Mouse (Mus musculus) kidney, embryonic 15.5 days (tissue): Measurements from ENCODE around the gene Rab5c. TPM values are rescaled to one million over a fixed set of nuclear protein-coding genes. Genes with fewer than 3 reads are reported as not detected.

ENCODE experiments used
- ATAC-seq: fragments of 200-750 bp; cut with Nextera tagmentation; replicated peaks from 2 replicates; pipeline ENCODE4 v1.8.0; 2017; ENCODE audit warnings: moderate TSS enrichment; ENCODE audit not compliant: low FRiP score
- H3K27ac ChIP-seq: fragments of 300-500 bp; sonication (generic); 2 replicates; pipeline ENCODE4 v1.5.1; 2015; ENCODE audit warnings: mild to moderate bottlenecking, inconsistent platforms
- H3K27me3 ChIP-seq: fragments of 300-500 bp; sonication (generic); 2 replicates; pipeline ENCODE4 v1.6.1; 2015; ENCODE audit warnings: inconsistent platforms
- H3K36me3 ChIP-seq: fragments of 300-500 bp; sonication (generic); 2 replicates; pipeline ENCODE4 v1.6.1; 2015; ENCODE audit warnings: inconsistent platforms
- H3K4me1 ChIP-seq: fragments of 300-500 bp; sonication (generic); 2 replicates; pipeline ENCODE4 v1.6.1; 2015; ENCODE audit warnings: inconsistent platforms
- H3K4me2 ChIP-seq: fragments of 300-500 bp; sonication (generic); 2 replicates; pipeline ENCODE4 v1.6.1; 2015; ENCODE audit warnings: moderate library complexity, mild to moderate bottlenecking, inconsistent platforms
- H3K4me3 ChIP-seq: fragments of 300-500 bp; sonication (generic); replicated peaks from 2 replicates; pipeline ENCODE4 v1.5.1; 2015; ENCODE audit warnings: mild to moderate bottlenecking, inconsistent platforms
- H3K9ac ChIP-seq: fragments of 300-500 bp; sonication (generic); 2 replicates; pipeline ENCODE4 v1.6.1; 2015; ENCODE audit warnings: mild to moderate bottlenecking, inconsistent platforms
- H3K9me3 ChIP-seq: fragments of 300-500 bp; sonication (generic); replicated peaks from 2 replicates; pipeline ENCODE4 v1.6.1; 2016; ENCODE audit warnings: inconsistent platforms
- WGBS: fragments of 180-500 bp; shearing (Covaris S2); methylation state at CpG from one replicate; pipeline ENCODE4 v1.1.7; 2015; ENCODE audit warnings: mixed read lengths; 5-methylcytosine and 5-hydroxymethylcytosine counted together
- polyA plus RNA-seq: library from polyadenylated mRNA; unstranded; fragments of >200 nt; fragmentation: Nextera tagmentation; extraction: Ambion mirVana; gene quantifications from 2 replicates; pipeline ENCODE4 v1.2.1, GENCODE M21; 2015

Gene Rab5c
- polyA plus RNA-seq, 1 experiment from 2014 or later = 32.3 TPM

- Histone ChIP-seq H3K4me3 (no peak overlapping the region), H3K4me1 (peaks cover 39% of the 10 kb centered on the region), H3K27me3 (no peaks in the 10 kb centered on the region), H3K9ac (no peak overlapping the region), H3K36me3 (peaks cover 49% of the 10 kb centered on the region), H3K9me3 (no peaks in the 10 kb centered on the region), H3K27ac (no peak overlapping the region), H3K4me2 (no peak overlapping the region)
- WGBS = 95% methylated on average over 7 of the region's 7 CpGs
- ATAC-seq = no peak
These were observed 19.6 kb downstream of the Rab5c start for GRCm38 (mm10) chr11:100718462-100718861.

GRCm38 (mm10) chr11:100716649-100717048 lies 21.4 kb downstream of the Rab5c start:
- H3K27ac ChIP-seq = no peak overlapping the region
- ATAC-seq = no peak
- WGBS = 89% methylated on average over 3 of the region's 3 CpGs

GRCm38 (mm10) chr11:100714948-100715347 lies 23.1 kb downstream of the Rab5c start:
- peaks cover 58% of the 10 kb centered on the region for H3K36me3 ChIP-seq
- H3K4me3 ChIP-seq = no peak overlapping the region
- H3K9ac ChIP-seq = no peak overlapping the region
- no peaks in the 10 kb centered on the region for H3K27me3 ChIP-seq
- no peak overlapping the region for H3K27ac ChIP-seq
- H3K4me1 ChIP-seq = peaks cover 40% of the 10 kb centered on the region
- no peak overlapping the region for H3K4me2 ChIP-seq
- 87% methylated on average over 6 of the region's 6 CpGs for WGBS
- no peaks in the 10 kb centered on the region for H3K9me3 ChIP-seq
- ATAC-seq = no peak

More at GRCm38 (mm10) chr11:100716649-100717048, 21.4 kb downstream of the Rab5c start:
- Histone ChIP-seq H3K4me3 (no peak overlapping the region), H3K4me1 (peaks cover 40% of the 10 kb centered on the region), H3K9ac (no peak overlapping the region), H3K4me2 (no peak overlapping the region), H3K36me3 (peaks cover 49% of the 10 kb centered on the region), H3K9me3 (no peaks in the 10 kb centered on the region), H3K27me3 (no peaks in the 10 kb centered on the region)

GRCm38 (mm10) chr11:100714534-100714915 lies 23.5 kb downstream of the Rab5c start:
- Histone ChIP-seq H3K4me2 (peak overlapping the region; percentile 56), H3K27ac (peak overlapping the region; percentile 69), H3K27me3 (no peaks in the 10 kb centered on the region), H3K4me3 (peak overlapping the region; percentile 27), H3K36me3 (peaks cover 63% of the 10 kb centered on the region), H3K9ac (0 out of 2 replicates have a peak overlapping the region, but pooled peaks have one; percentile 1), H3K9me3 (no peaks in the 10 kb centered on the region), H3K4me1 (peaks cover 37% of the 10 kb centered on the region)
- 42% methylated on average over 6 of the region's 6 CpGs for WGBS
- ATAC-seq = no peak

- Histone ChIP-seq H3K9me3 (no peaks in the 10 kb centered on the region), H3K9ac (peak within 1 kb of the TSS; percentile 1; the same call in 1 of the 2 replicates), H3K4me1 (peaks cover 37% of the 10 kb centered on the region), H3K4me2 (peak within 1 kb of the TSS; percentile 78), H3K4me3 (peak within 1 kb of the TSS; percentile 89), H3K27ac (peak within 1 kb of the TSS; percentile 87), H3K27me3 (no peaks in the 10 kb centered on the region), H3K36me3 (peaks cover 63% of the 10 kb centered on the region)
- ATAC-seq = peak; percentile 9; the same call in 1 of the 2 replicates
- WGBS = 3% methylated on average over 38 of the region's 38 CpGs
These were observed 24.1 kb downstream of the Rab5c start, which contains the start of gene Hspb9 for GRCm38 (mm10) chr11:100713735-100714533. Hspb9 (plus strand) TSS chr11:100713850.

- Histone ChIP-seq H3K36me3 (peaks cover 63% of the 10 kb centered on the region), H3K4me3 (peak overlapping the region; percentile 27; the same call in 1 of the 2 replicates), H3K9ac (peak overlapping the region; percentile 1; the same call in 1 of the 2 replicates), H3K27me3 (no peaks in the 10 kb centered on the region), H3K27ac (peak overlapping the region; percentile 69), H3K9me3 (no peaks in the 10 kb centered on the region), H3K4me1 (peaks cover 37% of the 10 kb centered on the region), H3K4me2 (peak overlapping the region; percentile 56)
- 70% methylated on average over 4 of the region's 4 CpGs for WGBS
- no peak for ATAC-seq
These were observed 24.8 kb downstream of the Rab5c start for GRCm38 (mm10) chr11:100713174-100713573.

GRCm38 (mm10) chr11:100711783-100712615 lies 26.0 kb downstream of the Rab5c start, which contains the start of gene Kat2a:
Kat2a (minus strand) TSS chr11:100712465.
- peak within 1 kb of the TSS; percentile 97 for H3K9ac ChIP-seq
- no peaks in the 10 kb centered on the region for H3K27me3 ChIP-seq
- peak within 1 kb of the TSS; percentile 78 for H3K4me2 ChIP-seq
- peak; percentile 90 for ATAC-seq
- 1% methylated on average over 48 of the region's 48 CpGs for whole genome bisulfite sequencing
- peak within 1 kb of the TSS; percentile 87 for H3K27ac ChIP-seq
- peaks cover 37% of the 10 kb centered on the region for H3K4me1 ChIP-seq
- peak within 1 kb of the TSS; percentile 89 for H3K4me3 ChIP-seq
- H3K9me3 ChIP-seq = no peaks in the 10 kb centered on the region
- H3K36me3 ChIP-seq = peaks cover 63% of the 10 kb centered on the region

GRCm38 (mm10) chr11:100710977-100711376 lies 27.0 kb downstream of the Rab5c start:
- Histone ChIP-seq H3K9me3 (no peaks in the 10 kb centered on the region), H3K27me3 (no peaks in the 10 kb centered on the region), H3K4me2 (peak overlapping the region; percentile 78), H3K36me3 (peaks cover 63% of the 10 kb centered on the region), H3K4me1 (peaks cover 37% of the 10 kb centered on the region), H3K4me3 (peak overlapping the region; percentile 89; the same call in 1 of the 2 replicates), H3K9ac (peak overlapping the region; percentile 97; the same call in 1 of the 2 replicates), H3K27ac (no peak overlapping the region)
- 88% methylated on average over 4 of the region's 4 CpGs for WGBS
- no peak for ATAC-seq

GRCm38 (mm10) chr11:100710528-100710927 lies 27.5 kb downstream of the Rab5c start:
- Histone ChIP-seq H3K4me1 (peaks cover 37% of the 10 kb centered on the region), H3K4me2 (no peak overlapping the region), H3K9me3 (no peaks in the 10 kb centered on the region), H3K9ac (no peak overlapping the region), H3K27ac (no peak overlapping the region), H3K4me3 (no peak overlapping the region), H3K36me3 (peaks cover 63% of the 10 kb centered on the region), H3K27me3 (no peaks in the 10 kb centered on the region)
- WGBS = 84% methylated on average over 15 of the region's 15 CpGs
- ATAC-seq = no peak

- H3K4me3 ChIP-seq = no peak overlapping the region
- no peak for ATAC-seq
- H3K27me3 ChIP-seq = no peaks in the 10 kb centered on the region
- peaks cover 66% of the 10 kb centered on the region for H3K36me3 ChIP-seq
- no peak overlapping the region for H3K4me2 ChIP-seq
- peaks cover 34% of the 10 kb centered on the region for H3K4me1 ChIP-seq
- H3K9me3 ChIP-seq = no peaks in the 10 kb centered on the region
- no peak overlapping the region for H3K27ac ChIP-seq
- H3K9ac ChIP-seq = no peak overlapping the region
- 93% methylated on average over 9 of the region's 9 CpGs for WGBS
These were observed 28.7 kb downstream of the Rab5c start for GRCm38 (mm10) chr11:100709201-100709810.

GRCm38 (mm10) chr11:100705095-100705747 lies 32.8 kb downstream of the Rab5c start:
- no peak overlapping the region for H3K4me3 ChIP-seq
- no peak overlapping the region for H3K4me2 ChIP-seq
- ATAC-seq = no peak
- peaks cover 59% of the 10 kb centered on the region for H3K36me3 ChIP-seq
- H3K9ac ChIP-seq = no peak overlapping the region
- 93% methylated on average over 23 of the region's 23 CpGs for WGBS
- H3K27me3 ChIP-seq = no peaks in the 10 kb centered on the region
- no peak overlapping the region for H3K27ac ChIP-seq
- H3K9me3 ChIP-seq = no peaks in the 10 kb centered on the region
- peaks cover 15% of the 10 kb centered on the region for H3K4me1 ChIP-seq
